Mouse (Mus musculus): ENCODE results near the gene Lpin2. TPM values are rescaled to one million over a fixed set of nuclear protein-coding genes. Genes with fewer than 3 reads are reported as not detected.

The Lpin2 gene
- polyA plus RNA-seq, 2 experiments: 28.6 to 31.1 TPM

GRCm38 (mm10) chr17:71171161-71171560, 11.2 kb upstream of the Lpin2 start:
- no peaks in the 10 kb centered on the region; the same call in 1 of the 2 replicates for H3K27me3 ChIP-seq (ENCODE audit: control insufficient read depth, insufficient read depth, low read length)
- peaks cover 31 to 39% of the 10 kb centered on the region in 2 experiments for H3K4me1 ChIP-seq (replicated peaks; ENCODE audit: control insufficient read depth in 2 of 2, insufficient read depth in 2 of 2, low read length in 1 of 2)
- H3K9me3 ChIP-seq (ENCODE audit: control insufficient read depth, low read length): no peaks in the 10 kb centered on the region
- no peak overlapping the region for H3K4me3 ChIP-seq (ENCODE audit: insufficient read depth in 1 of 2, low read depth in 2 of 2, low read length in 2 of 2)
- TF ChIP-seq CTCF (IDR thresholded peaks at IDR 0.05; ENCODE audit: low read depth) (no peak), EP300 (IDR thresholded peaks at IDR 0.05; ENCODE audit: low read depth) (peak; percentile 96)
- WGBS (ENCODE audit: insufficient replicate concordance): 23% methylated on average over 4 of the region's 4 CpGs
- DNase-seq (ENCODE audit: low read depth in 3 of 3, low spot score in 3 of 3): peak; percentile 70 to 80 (median 77)
- ATAC-seq (ENCODE audit: insufficient read depth): peak; percentile 86
- H3K4me2 ChIP-seq (ENCODE audit: low read depth): peak overlapping the region; percentile 45
- H3K27ac ChIP-seq: peak overlapping the region; percentile 81
- H3K9ac ChIP-seq (replicated peaks): no peak overlapping the region; the same call in 1 of the 2 replicates
- H3K36me3 ChIP-seq (replicated peaks; ENCODE audit: control insufficient read depth, insufficient read depth, low read depth): no peaks in the 10 kb centered on the region

- H3K27me3 ChIP-seq (ENCODE audit: control insufficient read depth, insufficient read depth, low read length): no peaks in the 10 kb centered on the region; the same call in 1 of the 2 replicates
- 60% methylated on average over 4 of the region's 4 CpGs for WGBS (ENCODE audit: insufficient replicate concordance)
- H3K4me2 ChIP-seq (ENCODE audit: low read depth): no peak overlapping the region
- TF ChIP-seq EP300 (IDR thresholded peaks at IDR 0.05; ENCODE audit: low read depth): no peak
- no peak for TF ChIP-seq CTCF (IDR thresholded peaks at IDR 0.05; ENCODE audit: low read depth)
- no peaks in the 10 kb centered on the region for H3K9me3 ChIP-seq (ENCODE audit: control insufficient read depth, low read length)
- no peaks in the 10 kb centered on the region for H3K36me3 ChIP-seq (replicated peaks; ENCODE audit: control insufficient read depth, insufficient read depth, low read depth)
- ATAC-seq (ENCODE audit: insufficient read depth) (no peak), DNase-seq (ENCODE audit: low read depth in 3 of 3, low spot score in 3 of 3) (no peak)
- H3K4me1 ChIP-seq (replicated peaks; ENCODE audit: control insufficient read depth in 2 of 2, insufficient read depth in 2 of 2, low read length in 1 of 2): peaks cover 15 to 23% of the 10 kb centered on the region in 2 experiments
- no peak overlapping the region for H3K4me3 ChIP-seq (ENCODE audit: insufficient read depth in 1 of 2, low read depth in 2 of 2, low read length in 2 of 2)
- H3K9ac ChIP-seq (replicated peaks): no peak overlapping the region; the same call in 1 of the 2 replicates
- no peak overlapping the region for H3K27ac ChIP-seq
These were observed 5.0 kb upstream of the Lpin2 start for GRCm38 (mm10) chr17:71177336-71177735.

DNA sequence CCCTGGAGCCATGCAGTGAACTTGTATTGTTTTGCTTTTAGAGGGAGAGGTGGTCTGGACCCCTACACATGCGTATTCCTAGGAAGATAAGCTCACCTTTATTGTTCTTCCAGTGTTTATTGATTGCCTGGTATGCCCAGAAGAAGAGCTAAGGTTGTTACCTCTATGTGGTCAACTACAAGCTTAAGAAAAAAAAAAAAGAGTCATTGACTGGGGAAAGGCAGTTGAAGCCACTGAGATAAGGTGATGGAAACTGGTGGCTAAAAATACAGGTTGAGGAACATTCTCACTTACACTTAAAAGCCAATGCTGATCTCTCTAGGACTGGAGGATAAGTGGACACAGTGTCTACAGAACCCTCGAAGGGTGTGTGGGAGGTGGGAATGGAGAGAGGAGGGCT, 4.4 kb upstream of the Lpin2 start:
- H3K4me2 ChIP-seq (ENCODE audit: low read depth): no peak overlapping the region

DNA sequence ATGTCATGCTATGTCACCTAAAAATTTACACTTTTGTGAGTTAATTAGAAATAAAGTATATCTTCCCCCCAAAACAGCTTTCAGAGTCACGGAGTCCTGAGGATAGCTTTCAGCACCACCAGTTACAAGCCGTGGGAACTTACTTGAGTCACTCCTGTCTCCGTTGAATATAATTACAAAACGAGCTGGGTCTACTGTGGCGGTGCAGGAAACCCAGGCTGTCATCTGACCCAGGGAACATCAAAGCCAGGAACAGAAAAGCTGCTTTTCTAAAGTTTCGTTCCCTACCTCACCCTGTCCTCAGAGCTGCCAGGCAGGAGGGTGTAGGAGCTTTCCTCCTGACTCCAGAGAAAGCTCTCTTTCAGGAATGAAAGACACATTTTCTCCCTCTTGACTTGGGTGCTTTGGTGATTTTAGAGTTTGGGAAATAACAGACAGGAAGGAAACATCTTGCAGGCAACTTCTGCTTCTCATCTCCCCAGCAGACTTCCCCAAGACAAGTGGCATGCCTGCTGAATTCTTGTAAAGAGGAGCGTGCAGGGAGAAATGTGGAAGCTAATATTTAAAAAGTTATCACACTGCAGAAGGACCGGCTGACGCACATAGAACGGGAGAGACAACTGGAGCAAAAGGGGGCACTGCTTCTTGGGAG, 3.7 kb upstream of the Lpin2 start:
- Histone ChIP-seq H3K4me1 (replicated peaks; ENCODE audit: control insufficient read depth in 2 of 2, insufficient read depth in 2 of 2, low read length in 1 of 2) (peaks cover 17 to 30% of the 10 kb centered on the region in 2 experiments), H3K9ac (replicated peaks) (no peak overlapping the region), H3K36me3 (replicated peaks; ENCODE audit: control insufficient read depth, insufficient read depth, low read depth) (no peaks in the 10 kb centered on the region), H3K4me3 (ENCODE audit: insufficient read depth in 1 of 2, low read depth in 2 of 2, low read length in 2 of 2) (peak overlapping the region in 1 of 2 experiments; percentile 11; a peak in 1 of 4 replicates), H3K9me3 (ENCODE audit: control insufficient read depth, low read length) (no peaks in the 10 kb centered on the region), H3K4me2 (ENCODE audit: low read depth) (peak overlapping the region; percentile 2; the same call in 1 of the 2 replicates), H3K27me3 (ENCODE audit: control insufficient read depth, insufficient read depth, low read length) (no peaks in the 10 kb centered on the region; the same call in 1 of the 2 replicates), H3K27ac (no peak overlapping the region)
- 18% methylated on average over 10 of the region's 10 CpGs for WGBS (ENCODE audit: insufficient replicate concordance)
- no peak for TF ChIP-seq CTCF (IDR thresholded peaks at IDR 0.05; ENCODE audit: low read depth)
- TF ChIP-seq EP300 (IDR thresholded peaks at IDR 0.05; ENCODE audit: low read depth): no peak
- DNase-seq (ENCODE audit: low read depth in 3 of 3, low spot score in 3 of 3) (no peak), ATAC-seq (ENCODE audit: insufficient read depth) (no peak)

More for the DNA sequence above, 4.4 kb upstream of the Lpin2 start:
- Histone ChIP-seq H3K36me3 (replicated peaks; ENCODE audit: control insufficient read depth, insufficient read depth, low read depth) (no peaks in the 10 kb centered on the region), H3K27me3 (ENCODE audit: control insufficient read depth, insufficient read depth, low read length) (no peaks in the 10 kb centered on the region; the same call in 1 of the 2 replicates), H3K9me3 (ENCODE audit: control insufficient read depth, low read length) (no peaks in the 10 kb centered on the region), H3K4me1 (replicated peaks; ENCODE audit: control insufficient read depth in 2 of 2, insufficient read depth in 2 of 2, low read length in 1 of 2) (peaks cover 19 to 30% of the 10 kb centered on the region in 2 experiments), H3K4me3 (ENCODE audit: insufficient read depth in 1 of 2, low read depth in 2 of 2, low read length in 2 of 2) (no peak overlapping the region), H3K9ac (replicated peaks) (no peak overlapping the region; the same call in 1 of the 2 replicates), H3K27ac (no peak overlapping the region)
- WGBS (ENCODE audit: insufficient replicate concordance): 34% methylated on average over 2 of the region's 2 CpGs
- DNase-seq (ENCODE audit: low read depth in 3 of 3, low spot score in 3 of 3) (no peak), ATAC-seq (ENCODE audit: insufficient read depth) (no peak)
- TF ChIP-seq EP300 (IDR thresholded peaks at IDR 0.05; ENCODE audit: low read depth) (no peak; the same call in 1 of the 2 replicates), CTCF (IDR thresholded peaks at IDR 0.05; ENCODE audit: low read depth) (no peak)

DNA sequence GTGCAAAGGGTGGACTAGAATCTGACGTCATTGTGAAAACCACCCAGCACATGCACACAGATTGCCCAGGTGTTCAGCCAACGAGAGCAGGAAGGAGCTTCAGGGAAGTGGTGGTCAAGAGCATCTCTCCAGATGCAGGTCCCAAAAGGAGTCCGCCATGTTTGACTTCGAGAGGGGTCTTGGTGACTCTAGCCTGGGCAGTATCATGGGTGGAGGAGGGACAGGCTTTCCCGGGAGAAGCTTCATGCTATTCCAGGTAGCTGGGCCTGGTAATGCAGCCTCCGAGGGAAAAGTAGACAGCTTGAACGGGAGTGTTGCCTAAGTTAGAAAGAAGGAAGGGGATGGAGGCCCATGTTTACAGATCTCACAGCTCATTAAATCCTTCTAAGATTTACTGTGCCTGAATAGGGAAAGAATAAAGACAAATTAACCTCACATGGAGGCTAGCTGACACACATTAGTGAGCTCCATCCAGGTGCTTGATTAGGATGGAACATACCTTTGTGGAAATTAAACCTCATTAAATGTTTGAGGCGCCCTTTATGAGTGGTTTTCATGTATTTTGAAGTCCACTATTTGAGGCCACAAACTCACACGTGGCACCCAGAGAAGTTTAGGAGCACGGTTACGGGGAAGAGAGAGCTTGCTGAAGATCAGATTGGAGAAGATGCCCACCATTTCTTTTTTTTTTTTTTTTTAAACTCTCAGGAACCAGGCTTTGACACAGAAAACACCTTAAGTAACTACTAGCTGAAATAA, 2.6 kb upstream of the Lpin2 start:
- 68% methylated on average over 11 of the region's 11 CpGs for WGBS (ENCODE audit: insufficient replicate concordance)
- Histone ChIP-seq H3K4me3 (ENCODE audit: insufficient read depth in 1 of 2, low read depth in 2 of 2, low read length in 2 of 2) (no peak overlapping the region), H3K4me1 (replicated peaks; ENCODE audit: control insufficient read depth in 2 of 2, insufficient read depth in 2 of 2, low read length in 1 of 2) (peaks cover 17 to 31% of the 10 kb centered on the region in 2 experiments), H3K27me3 (ENCODE audit: control insufficient read depth, insufficient read depth, low read length) (no peaks in the 10 kb centered on the region; the same call in 1 of the 2 replicates), H3K27ac (no peak overlapping the region), H3K9ac (replicated peaks) (no peak overlapping the region), H3K9me3 (ENCODE audit: control insufficient read depth, low read length) (no peaks in the 10 kb centered on the region), H3K4me2 (ENCODE audit: low read depth) (no peak overlapping the region), H3K36me3 (replicated peaks; ENCODE audit: control insufficient read depth, insufficient read depth, low read depth) (no peaks in the 10 kb centered on the region)
- TF ChIP-seq EP300 (IDR thresholded peaks at IDR 0.05; ENCODE audit: low read depth) (no peak), CTCF (IDR thresholded peaks at IDR 0.05; ENCODE audit: low read depth) (no peak)
- ATAC-seq (ENCODE audit: insufficient read depth) (no peak), DNase-seq (ENCODE audit: low read depth in 3 of 3, low spot score in 3 of 3) (no peak)

Measured in liver, embryonic 14.5 days (tissue).